Comparison of ENCODE assay signal across 13 mouse cellular contexts in the genomic region with DNA sequence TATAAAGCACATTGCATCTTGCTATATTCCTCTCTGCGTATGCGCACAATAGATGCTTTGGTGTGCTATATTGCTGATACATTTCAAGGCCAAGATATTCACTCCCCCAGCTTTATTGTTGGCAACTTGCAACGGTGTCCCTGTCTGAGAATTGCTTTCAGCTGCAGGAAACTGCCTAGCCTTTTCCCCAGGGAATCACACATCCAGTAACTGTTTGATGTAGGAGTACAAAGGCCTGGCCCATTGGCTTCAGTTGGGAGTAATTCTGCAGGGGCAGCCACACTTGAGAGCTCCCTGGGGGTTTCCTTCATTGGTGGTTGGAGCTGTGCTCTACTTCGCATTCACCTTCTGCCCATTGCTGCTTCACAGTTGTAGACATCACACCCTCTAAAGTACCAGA.
A peak's percentile ranks its signal among the peaks of the same experiment; 100 is the strongest.
DNase-seq lines count a peak whose midpoint lies in the region; ATAC-seq lines count a peak whose summit lies in the region.
"Had no signal": no experiment of that assay in that cellular context is flagged by ENCODE, and none has a peak within 500 bp of the region (broad histone marks: within the 10 kb centered on the region; RNA-seq: fewer than 3 reads in every experiment).

No protein-coding gene starts in this region.

- intact Hi-C loops in heart, postnatal 14 days (cut with DNase I) = no loop called here

- H3K27me3 ChIP-seq in heart, embryonic 11.5 days (ENCODE audit: control insufficient read depth, insufficient read depth, low read length) = no peaks in the 10 kb centered on the region

- no peak overlapping the region for H3K4me2 ChIP-seq in heart, embryonic 11.5 days

- 58% methylated on average over 4 of the region's 4 CpGs for WGBS in heart, embryonic 11.5 days (ENCODE audit: insufficient replicate concordance)

- no peaks in the 10 kb centered on the region for H3K36me3 ChIP-seq in heart, embryonic 11.5 days (ENCODE audit: control insufficient read depth, insufficient read depth, low read length)

- no peak for ATAC-seq in heart, embryonic 11.5 days (replicated peaks; ENCODE audit: insufficient number of reproducible peaks, low FRiP score, low TSS enrichment)

- no peaks in the 10 kb centered on the region for H3K4me1 ChIP-seq in heart, embryonic 11.5 days (ENCODE audit: control insufficient read depth, insufficient read depth, low read length)

- no peak overlapping the region for H3K27ac ChIP-seq in heart, embryonic 11.5 days (ENCODE audit: low read depth, low read length)

- DNase-seq in heart, adult 11 months = peak; percentile 96
- DNase-seq in embryo, embryonic 10.5 days (ENCODE audit: low spot score) = peak; percentile 40
- DNase-seq in heart, postnatal 14 days = peak; percentile 9 to 11
- peak; percentile 16 for DNase-seq in neural tube, embryonic 10.5 days (ENCODE audit: extremely low spot score, low spot score)
- no peak for DNase-seq in urinary bladder, postnatal 10 days (ENCODE audit: low spot score)
- no peak for DNase-seq in right cerebral cortex, postnatal 10 days (ENCODE audit: low spot score in 2 of 2)
- DNase-seq in thymus, postnatal 10 days (ENCODE audit: low spot score in 2 of 2) = no peak
- DNase-seq: adrenal gland, postnatal 36 days; cerebellum, adult 9-11 months; gastrocnemius, postnatal 14 days; liver; lung, postnatal 4 days had no signal

- no peak overlapping the region for H3K4me3 ChIP-seq in heart, embryonic 11.5 days (ENCODE audit: low read depth, low read length)

- H3K9me3 ChIP-seq in heart, embryonic 11.5 days (replicated peaks; ENCODE audit: control insufficient read depth, low read length) = no peaks in the 10 kb centered on the region

- H3K9ac ChIP-seq in heart, embryonic 11.5 days (ENCODE audit: low read depth, low read length) = no peak overlapping the region

Comparison
In these comparisons a context has a peak if more than half of its experiments do, and no peak if none do; other contexts are left out.
1. DNase-seq: peak in heart, adult 11 months (single experiment), embryo, embryonic 10.5 days (single experiment), heart, postnatal 14 days (2 of 2) and neural tube, embryonic 10.5 days (single experiment); none in urinary bladder, postnatal 10 days (single experiment), right cerebral cortex, postnatal 10 days (0 of 2) and thymus, postnatal 10 days (0 of 2).